In the genomic region with DNA sequence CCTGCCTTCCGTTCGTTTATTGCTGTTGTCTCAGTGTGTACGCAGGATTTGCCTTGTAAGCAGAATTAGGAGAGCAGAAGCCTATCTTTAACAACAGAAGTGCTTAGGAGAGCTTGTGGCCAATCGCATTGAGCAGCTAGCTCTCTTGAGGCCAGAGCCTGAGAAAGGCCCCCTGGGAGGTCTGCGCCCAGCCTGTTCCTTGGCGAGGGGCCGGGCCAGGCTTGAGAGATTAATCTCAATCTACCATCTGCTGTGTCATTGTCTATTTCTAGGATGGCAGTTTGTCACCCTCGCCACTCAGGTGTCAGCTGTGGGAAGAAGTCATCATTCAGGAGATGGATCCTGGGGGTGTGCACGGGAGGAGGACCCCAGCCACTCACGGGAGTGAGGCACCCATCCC, we compare ENCODE assay signal across 24 mouse cellular contexts. TPM values are rescaled to one million over a fixed set of nuclear protein-coding genes. Genes with fewer than 3 reads are reported as not detected.
A peak's percentile ranks its signal among the peaks of the same experiment; 100 is the strongest.
DNase-seq lines count a peak whose midpoint lies in the region; ATAC-seq and TF ChIP-seq lines count a peak whose summit lies in the region.
"Had no signal": no experiment of that assay in that cellular context is flagged by ENCODE, and none has a peak within 500 bp of the region (broad histone marks: within the 10 kb centered on the region; RNA-seq: fewer than 3 reads in every experiment).

No protein-coding gene starts in this region.

- ATAC-seq in forebrain, postnatal 0 days, result no peak
- ATAC-seq: CD4-positive, CD25-positive, alpha-beta regulatory T cell, adult 4 months; midbrain, embryonic 13.5 days had no signal

- H3K4me2 ChIP-seq in forebrain, postnatal 0 days (ENCODE audit: low read depth), result no peak overlapping the region
- H3K4me2 ChIP-seq: forebrain, embryonic 12.5 days; hindbrain, embryonic 13.5 days; limb, embryonic 13.5 days; lung, embryonic 14.5 days; midbrain, embryonic 13.5 days had no signal

- no peaks in the 10 kb centered on the region for H3K36me3 ChIP-seq in forebrain, postnatal 0 days (ENCODE audit: insufficient read depth)
- H3K36me3 ChIP-seq: forebrain, embryonic 12.5 days; hindbrain, embryonic 13.5 days; limb, embryonic 13.5 days; midbrain, embryonic 13.5 days had no signal

- H3K4me3 ChIP-seq in cerebellum, adult 2 months (replicated peaks; ENCODE audit: insufficient read depth, low read depth, low read length), result no peak overlapping the region
- no peak overlapping the region for H3K4me3 ChIP-seq in forebrain, postnatal 0 days (ENCODE audit: low read depth, low read length)
- H3K4me3 ChIP-seq: forebrain, embryonic 12.5 days; hindbrain, embryonic 13.5 days; left cerebral cortex, adult 2 months; limb, embryonic 13.5 days; midbrain, embryonic 13.5 days; myocyte had no signal

- H3K4me1 ChIP-seq in cerebellum, adult 2 months (ENCODE audit: control insufficient read depth, insufficient read depth, low read length), result peaks cover 4% of the 10 kb centered on the region
- no peaks in the 10 kb centered on the region for H3K4me1 ChIP-seq in forebrain, postnatal 0 days (ENCODE audit: insufficient read depth)
- H3K4me1 ChIP-seq: limb, embryonic 13.5 days had no signal

- H3K9me3 ChIP-seq in forebrain, postnatal 0 days (ENCODE audit: low read length), result 0 out of 2 replicates have a peak, but pooled peaks cover 3% of the 10 kb centered on the region
- H3K9me3 ChIP-seq: forebrain, embryonic 12.5 days; hindbrain, embryonic 13.5 days; midbrain, embryonic 13.5 days had no signal

- intact Hi-C loops in gastrocnemius, postnatal 14 days (cut with DNase I; ENCODE audit: low total_unique reads), result no loop called here

- TF ChIP-seq CTCF in cerebellum, adult 2 months (IDR thresholded peaks at IDR 0.05; ENCODE audit: borderline replicate concordance, insufficient read depth, low read depth, low read length), result no peak
- TF ChIP-seq CTCF in forebrain, postnatal 0 days (IDR thresholded peaks at IDR 0.05; ENCODE audit: low read depth), result no peak

- no peak overlapping the region for H3K27ac ChIP-seq in cerebellum, adult 2 months (ENCODE audit: insufficient read depth, low read length)
- H3K27ac ChIP-seq in forebrain, postnatal 0 days (ENCODE audit: low read depth, low read length), result no peak overlapping the region
- H3K27ac ChIP-seq: forebrain, embryonic 12.5 days; hindbrain, embryonic 13.5 days; kidney, postnatal 0 days; left cerebral cortex, adult 2 months; limb, embryonic 13.5 days; macrophage; midbrain, embryonic 13.5 days had no signal

- no peak for TF ChIP-seq POLR2A in cerebellum, adult 2 months (IDR thresholded peaks at IDR 0.05; ENCODE audit: borderline replicate concordance, insufficient read depth, low read length)

- DNase-seq in cerebellum, adult 2 months, result peak; percentile 28 to 45
- DNase-seq in cerebellum, adult 9-11 months, result no peak
- peak; percentile 47 to 62 for DNase-seq in gastrocnemius, adult 8-10 months (ENCODE audit: low spot score in 2 of 2)
- DNase-seq in gastrocnemius, postnatal 10 days, result no peak
- peak; percentile 23 for DNase-seq in gastrocnemius, postnatal 14 days
- DNase-seq in retina, embryonic 14.5 days (ENCODE audit: low spot score), result peak; percentile 37
- no peak for DNase-seq in forebrain, postnatal 0 days
- no peak for DNase-seq in frontal cortex, adult 2 months (ENCODE audit: extremely low spot score in 1 of 2, low spot score in 1 of 2)
- DNase-seq: heart, postnatal 10 days; kidney, adult 11 months; lung, embryonic 14.5 days; right cerebral cortex, postnatal 14 days; thymus, postnatal 14 days had no signal

- H3K9ac ChIP-seq in forebrain, postnatal 0 days, result no peak overlapping the region
- H3K9ac ChIP-seq: forebrain, embryonic 12.5 days; hindbrain, embryonic 13.5 days; limb, embryonic 13.5 days; lung, embryonic 14.5 days; midbrain, embryonic 13.5 days had no signal

- no peaks in the 10 kb centered on the region for H3K27me3 ChIP-seq in cerebellum, adult 2 months (ENCODE audit: control insufficient read depth, insufficient read depth, low read length)
- no peaks in the 10 kb centered on the region for H3K27me3 ChIP-seq in forebrain, postnatal 0 days (ENCODE audit: insufficient read depth, low read length)
- H3K27me3 ChIP-seq: hindbrain, embryonic 13.5 days; limb, embryonic 13.5 days; midbrain, embryonic 13.5 days had no signal

- WGBS in cerebellum, adult 2 months, result 29% methylated on average over 10 of the region's 10 CpGs
- 72% methylated on average over 10 of the region's 10 CpGs for whole genome bisulfite sequencing in forebrain, postnatal 0 days

RNA-seq across cellular contexts. Expression of gene Lrrc38, which starts 12.0 kb away (rescaled TPM):
- polyA plus RNA-seq in cerebellum, adult 2 months (2012; rRNA removed), result 7.6 and 7.7 TPM in 2 replicates
- 10 to 100 TPM; 19.6 to 40.5 (median 28.9) TPM for total RNA-seq in gastrocnemius, adult 8-10 months (2022)
- 10 to 100 TPM; 18.6 to 24.2 TPM for total RNA-seq in gastrocnemius, postnatal 10 days (2021)
- total RNA-seq in gastrocnemius, postnatal 14 days (2021), result 10 to 100 TPM; 21.0 to 22.1 TPM
- total RNA-seq in forebrain, postnatal 0 days (2014; rRNA removed), result 0.08 and 0.29 TPM in 2 replicates
- 0.35 and 0.43 TPM in 2 replicates for polyA plus RNA-seq in forebrain, postnatal 0 days (2015; fragmentation: Nextera tagmentation; extraction: Ambion mirVana)
- 2.8 and 3.9 TPM in 2 replicates for polyA plus RNA-seq in frontal cortex, adult 2 months (2012; rRNA removed)
- total RNA-seq: MEL had no signal
- polyA plus RNA-seq: CD4-positive, CD25-positive, alpha-beta regulatory T cell, adult 4 months; forebrain, embryonic 12.5 days; lung, embryonic 14.5 days; macrophage; myocyte had no signal

RNA-seq across cellular contexts. Expression of gene Pramel1, which starts 32.7 kb away (rescaled TPM):
- 0.03 and 0.07 TPM in 2 replicates for polyA plus RNA-seq in cerebellum, adult 2 months (2012; rRNA removed)
- total RNA-seq in gastrocnemius, adult 8-10 months (2022), result not detected
- under 1 TPM; 0.19 to 0.25 TPM for total RNA-seq in gastrocnemius, postnatal 10 days (2021)
- total RNA-seq in gastrocnemius, postnatal 14 days (2021), result under 1 TPM in 1 of 2 experiments, not detected in 1; 0.18 TPM
- not detected in 2 replicates for total RNA-seq in forebrain, postnatal 0 days (2014; rRNA removed)
- not detected in 2 replicates for polyA plus RNA-seq in forebrain, postnatal 0 days (2015; fragmentation: Nextera tagmentation; extraction: Ambion mirVana)
- 0.06 and 0.11 TPM in 2 replicates for polyA plus RNA-seq in frontal cortex, adult 2 months (2012; rRNA removed)
- total RNA-seq: heart, postnatal 10 days; layer of hippocampus, adult 8-10 months; left cerebral cortex, adult 2 months; MEL had no signal
- polyA plus RNA-seq: CD4-positive, CD25-positive, alpha-beta regulatory T cell, adult 4 months; forebrain, embryonic 12.5 days; hindbrain, embryonic 13.5 days; kidney, postnatal 0 days; limb, embryonic 13.5 days; lung, embryonic 14.5 days; macrophage; midbrain, embryonic 13.5 days; myocyte had no signal

RNA-seq across cellular contexts. Expression of gene Pramef8, which starts 50.7 kb away (rescaled TPM):
- 13.2 and 14.0 TPM in 2 replicates for polyA plus RNA-seq in cerebellum, adult 2 months (2012; rRNA removed)
- 1 to 10 TPM; 6.2 to 9.2 (median 7.4) TPM for total RNA-seq in gastrocnemius, adult 8-10 months (2022)
- 1 to 10 TPM; 7.3 TPM for total RNA-seq in gastrocnemius, postnatal 10 days (2021)
- total RNA-seq in gastrocnemius, postnatal 14 days (2021), result 1 to 10 TPM; 5.2 to 7.0 TPM
- 38.3 and 49.5 TPM in 2 replicates for total RNA-seq in forebrain, postnatal 0 days (2014; rRNA removed)
- polyA plus RNA-seq in forebrain, postnatal 0 days (2015; fragmentation: Nextera tagmentation; extraction: Ambion mirVana), result 17.3 and 17.4 TPM in 2 replicates
- polyA plus RNA-seq in frontal cortex, adult 2 months (2012; rRNA removed), result 9.4 and 9.5 TPM in 2 replicates
- total RNA-seq: MEL had no signal

Comparison
In these comparisons a context has a peak if more than half of its experiments do, and no peak if none do; other contexts are left out.
1. DNase-seq: peak in cerebellum, adult 2 months (2 of 2), gastrocnemius, adult 8-10 months (2 of 2), gastrocnemius, postnatal 14 days (single experiment) and retina, embryonic 14.5 days (single experiment); none in cerebellum, adult 9-11 months (single experiment), gastrocnemius, postnatal 10 days (single experiment), forebrain, postnatal 0 days (single experiment) and frontal cortex, adult 2 months (0 of 2).
2. RNA of gene Lrrc38, which starts 12.0 kb away (total RNA-seq): 19.6 to 40.5 TPM in gastrocnemius, adult 8-10 months, 18.6 to 24.2 TPM in gastrocnemius, postnatal 10 days and 21.0 to 22.1 TPM in gastrocnemius, postnatal 14 days; 0.08 to 0.29 TPM in forebrain, postnatal 0 days; every median in the first group is over 10 times any median in the second.